Mouse (Mus musculus) forebrain, postnatal 0 days (tissue): Measurements from ENCODE around the gene Mrpl20. TPM values are rescaled to one million over a fixed set of nuclear protein-coding genes. Genes with fewer than 3 reads are reported as not detected.

Experiments
- ATAC-seq: fragments of 200-750 bp; cut with Nextera tagmentation; 2 replicates; pipeline ENCODE4 v1.8.0; 2017; ENCODE audit warnings: mild to moderate bottlenecking, moderate library complexity
- DNase-seq: peaks from one replicate; pipeline ENCODE4 v3.0.0-alpha.2; 2015
- H3K27ac ChIP-seq: fragments of 300-500 bp; sonication (generic); 2 replicates; pipeline ENCODE4 v1.5.1; 2014; ENCODE audit warnings: low read depth, mild to moderate bottlenecking, antibody characterized with exemption, low read length, moderate library complexity, mixed read lengths
- H3K27me3 ChIP-seq: fragments of 300-500 bp; sonication (generic); 2 replicates; pipeline ENCODE4 v1.6.1; 2014; ENCODE audit warnings: mild to moderate bottlenecking, low read length, mixed read lengths; ENCODE audit not compliant: insufficient read depth
- H3K36me3 ChIP-seq: fragments of 300-500 bp; sonication (generic); 2 replicates; pipeline ENCODE4 v1.6.1; 2014; ENCODE audit warnings: mild to moderate bottlenecking, moderate library complexity; ENCODE audit not compliant: insufficient read depth
- H3K4me1 ChIP-seq: fragments of 300-500 bp; sonication (generic); 2 replicates; pipeline ENCODE4 v1.6.1; 2014; ENCODE audit warnings: antibody characterized with exemption; ENCODE audit not compliant: insufficient read depth
- H3K4me2 ChIP-seq: fragments of 300-500 bp; sonication (generic); 2 replicates; pipeline ENCODE4 v1.6.1; 2014; ENCODE audit warnings: low read depth, mild to moderate bottlenecking, moderate library complexity
- H3K4me3 ChIP-seq: fragments of 300-500 bp; sonication (generic); 2 replicates; pipeline ENCODE4 v1.5.1; 2014; ENCODE audit warnings: low read depth, low read length, mixed read lengths
- H3K9ac ChIP-seq: fragments of 300-500 bp; sonication (generic); 2 replicates; pipeline ENCODE4 v1.6.1; 2014; ENCODE audit warnings: mild to moderate bottlenecking
- H3K9me3 ChIP-seq: fragments of 300-500 bp; sonication (generic); 2 replicates; pipeline ENCODE4 v1.6.1; 2016; ENCODE audit warnings: low read length
- CTCF ChIP-seq: sonication (generic); IDR thresholded peaks from 2 replicates; pipeline ENCODE4 v1.5.1; 2016; ENCODE audit warnings: antibody characterized with exemption, control low read depth, low read depth
- WGBS: fragments of 180-500 bp; shearing (Covaris S2); extraction: QIAGEN DNeasy Blood & Tissue Kit; methylation state at CpG from one replicate; pipeline ENCODE4 v1.1.7; 2014; 5-methylcytosine and 5-hydroxymethylcytosine counted together
- polyA plus RNA-seq: library from polyadenylated mRNA; unstranded; fragments of >200 nt; fragmentation: Nextera tagmentation; extraction: Ambion mirVana; gene quantifications from 2 replicates; pipeline ENCODE4 v1.2.1, GENCODE M21; 2015
- total RNA-seq: library from RNA; depleted of rRNA; stranded (reverse); fragments of >200 nt; gene quantifications from 2 replicates; pipeline ENCODE4 v1.2.3, GENCODE M21; 2014

Mrpl20 gene
- total and polyA plus RNA-seq, 2 experiments from 2014 or later, result 134 to 304 TPM

GRCm38 (mm10) chr4:155769496-155769879 lies 33.2 kb upstream of the Mrpl20 start:
- Histone ChIP-seq H3K4me3 (peak overlapping the region; percentile 50), H3K36me3 (no peaks in the 10 kb centered on the region), H3K9ac (peak overlapping the region; percentile 72), H3K9me3 (no peaks in the 10 kb centered on the region), H3K4me1 (peaks cover 7% of the 10 kb centered on the region; the same call in 1 of the 2 replicates), H3K4me2 (peak overlapping the region; percentile 90), H3K27me3 (no peaks in the 10 kb centered on the region), H3K27ac (no peak overlapping the region)
- DNase-seq (no peak), ATAC-seq (no peak)
- TF ChIP-seq CTCF, result no peak
- WGBS, result 57% methylated on average over 5 of the region's 5 CpGs

- Histone ChIP-seq H3K36me3 (no peaks in the 10 kb centered on the region), H3K27ac (peak overlapping the region; percentile 69; the same call in 1 of the 2 replicates), H3K27me3 (no peaks in the 10 kb centered on the region), H3K4me2 (peak overlapping the region; percentile 90), H3K9me3 (no peaks in the 10 kb centered on the region), H3K4me3 (peak overlapping the region; percentile 50), H3K4me1 (peaks cover 12% of the 10 kb centered on the region), H3K9ac (peak overlapping the region; percentile 72)
- ATAC-seq (peak; percentile 80), DNase-seq (peak; percentile 89)
- 2% methylated on average over 39 of the region's 39 CpGs for WGBS
- peak; percentile 100 for TF ChIP-seq CTCF
Observed at GRCm38 (mm10) chr4:155769880-155770512, 32.7 kb upstream of the Mrpl20 start.

- WGBS, result 40% methylated on average over 24 of the region's 24 CpGs
- peak overlapping the region; percentile 72 for H3K9ac ChIP-seq
- no peak for DNase-seq
- no peak overlapping the region for H3K27ac ChIP-seq
- TF ChIP-seq CTCF, result no peak
- peak overlapping the region; percentile 50 for H3K4me3 ChIP-seq
- peak overlapping the region; percentile 90 for H3K4me2 ChIP-seq
- no peaks in the 10 kb centered on the region for H3K27me3 ChIP-seq
- H3K9me3 ChIP-seq, result no peaks in the 10 kb centered on the region
- H3K4me1 ChIP-seq, result peaks cover 17% of the 10 kb centered on the region
- no peaks in the 10 kb centered on the region for H3K36me3 ChIP-seq
- ATAC-seq, result no peak
Observed at GRCm38 (mm10) chr4:155770626-155771025, 32.1 kb upstream of the Mrpl20 start.

GRCm38 (mm10) chr4:155771706-155772105 lies 31.0 kb upstream of the Mrpl20 start:
- WGBS, result 88% methylated on average over 2 of the region's 2 CpGs
- Histone ChIP-seq H3K9ac (no peak overlapping the region), H3K4me1 (peaks cover 17% of the 10 kb centered on the region), H3K9me3 (no peaks in the 10 kb centered on the region), H3K36me3 (no peaks in the 10 kb centered on the region), H3K4me2 (no peak overlapping the region), H3K4me3 (no peak overlapping the region), H3K27me3 (no peaks in the 10 kb centered on the region), H3K27ac (no peak overlapping the region)
- TF ChIP-seq CTCF, result no peak
- ATAC-seq (no peak), DNase-seq (no peak)

DNA sequence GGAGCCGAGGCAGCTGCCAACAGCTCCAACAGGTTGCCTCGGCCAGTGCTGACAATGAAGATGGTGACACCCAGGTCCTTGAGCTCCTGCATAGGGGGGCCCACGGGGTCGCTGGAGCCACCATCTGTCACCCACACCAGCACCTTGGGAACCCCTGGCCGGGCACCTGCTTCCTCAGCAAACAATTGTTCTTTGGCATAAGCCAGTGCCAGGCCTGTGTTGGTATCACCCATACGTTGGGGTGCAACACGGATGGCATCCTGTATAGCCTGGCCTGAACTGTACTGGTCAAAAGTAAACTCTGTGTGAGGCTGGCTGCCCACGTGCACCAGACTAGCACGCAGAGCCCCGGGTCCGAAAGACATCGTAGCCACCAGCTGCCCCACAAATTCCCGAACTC lies 29.9 kb upstream of the Mrpl20 start:
- H3K9ac ChIP-seq, result no peak overlapping the region

DNA sequence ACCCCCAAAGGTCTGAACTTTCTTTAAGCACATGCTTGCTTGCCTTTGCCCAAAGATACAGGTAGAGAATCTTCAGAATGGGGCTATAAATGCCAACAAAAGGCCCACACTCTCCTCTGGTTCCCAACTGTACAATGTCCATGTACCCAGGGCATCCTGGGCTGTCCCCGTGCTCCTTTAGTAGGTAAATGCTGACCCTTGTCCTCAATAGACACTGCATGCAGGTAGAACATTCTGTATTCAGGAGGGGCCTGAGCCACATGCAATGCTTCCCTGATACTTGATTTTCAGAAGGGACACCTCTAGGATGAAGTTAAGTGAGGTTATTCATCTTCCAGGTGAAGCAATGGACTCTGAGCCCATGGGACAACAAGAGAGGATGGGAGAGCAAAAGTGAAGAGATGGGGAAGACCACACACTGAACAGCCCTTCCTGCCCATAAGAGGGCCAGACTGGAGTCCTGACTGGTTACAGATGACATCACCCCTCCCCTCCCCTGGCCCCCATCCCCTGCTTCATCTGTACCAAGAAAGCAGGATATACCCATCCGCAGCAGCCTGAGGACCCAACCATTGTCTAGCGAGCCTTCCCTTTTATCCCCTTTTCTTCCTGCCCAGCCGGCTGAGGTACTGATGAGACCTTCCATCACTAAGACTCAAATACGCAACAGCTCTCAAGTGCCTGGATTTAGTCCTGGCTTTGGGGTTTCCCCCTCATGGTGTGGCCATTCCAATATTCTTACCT lies 29.2 kb upstream of the Mrpl20 start:
- TF ChIP-seq CTCF, result no peak
- no peaks in the 10 kb centered on the region for H3K9me3 ChIP-seq
- H3K4me3 ChIP-seq, result peak overlapping the region; percentile 43
- WGBS, result 35% methylated on average over 5 of the region's 5 CpGs
- H3K4me2 ChIP-seq, result peak overlapping the region; percentile 87
- DNase-seq, result no peak
- no peak overlapping the region; the same call in 1 of the 2 replicates for H3K27ac ChIP-seq
- H3K4me1 ChIP-seq, result peaks cover 17% of the 10 kb centered on the region
- H3K36me3 ChIP-seq, result no peaks in the 10 kb centered on the region
- no peak for ATAC-seq
- H3K27me3 ChIP-seq, result no peaks in the 10 kb centered on the region
- peak overlapping the region; percentile 51; the same call in 1 of the 2 replicates for H3K9ac ChIP-seq

More for the DNA sequence above, 29.9 kb upstream of the Mrpl20 start:
- no peak overlapping the region for H3K27ac ChIP-seq
- ATAC-seq (no peak), DNase-seq (no peak)
- H3K9me3 ChIP-seq, result no peaks in the 10 kb centered on the region
- peaks cover 17% of the 10 kb centered on the region for H3K4me1 ChIP-seq
- no peak overlapping the region for H3K4me3 ChIP-seq
- 85% methylated on average over 13 of the region's 13 CpGs for WGBS
- no peaks in the 10 kb centered on the region for H3K36me3 ChIP-seq
- no peak for TF ChIP-seq CTCF
- no peaks in the 10 kb centered on the region for H3K27me3 ChIP-seq
- H3K4me2 ChIP-seq, result peak overlapping the region; percentile 87; the same call in 1 of the 2 replicates

DNA sequence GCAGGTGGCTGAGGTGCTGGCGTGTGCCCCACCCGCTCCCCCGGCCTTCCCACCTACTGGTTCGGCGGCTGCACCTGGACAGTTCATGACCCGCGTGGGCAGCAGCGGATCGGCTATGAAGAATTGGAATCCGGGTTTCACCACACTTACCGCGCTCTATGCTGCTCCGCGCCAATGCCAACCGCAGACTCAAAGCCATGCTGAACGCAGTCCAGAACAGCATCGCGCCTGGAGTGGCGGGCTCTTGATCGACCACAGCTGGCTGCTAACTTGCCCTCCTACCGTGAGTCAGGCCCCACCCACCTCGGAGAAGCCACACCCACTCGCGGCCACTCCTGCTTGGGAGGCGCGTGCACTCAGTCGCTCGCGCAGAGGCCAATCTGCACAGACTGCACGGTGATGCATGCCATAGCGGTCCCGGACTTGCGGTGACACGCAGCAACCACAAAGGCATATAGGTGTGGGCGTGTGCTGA lies 28.4 kb upstream of the Mrpl20 start, which contains the start of gene Vwa1:
Vwa1 (minus strand) TSS at position 419 of the 475 bp plus-strand sequence.
- peaks cover 17% of the 10 kb centered on the region for H3K4me1 ChIP-seq
- ATAC-seq, result peak; percentile 85
- H3K9me3 ChIP-seq, result no peaks in the 10 kb centered on the region
- H3K9ac ChIP-seq, result peak within 1 kb of the TSS; percentile 51
- no peaks in the 10 kb centered on the region for H3K36me3 ChIP-seq
- 4% methylated on average over 34 of the region's 35 CpGs for WGBS
- no peak for TF ChIP-seq CTCF
- no peaks in the 10 kb centered on the region for H3K27me3 ChIP-seq
- H3K4me3 ChIP-seq, result peak within 1 kb of the TSS; percentile 43
- peak within 1 kb of the TSS; percentile 87 for H3K4me2 ChIP-seq
- peak; percentile 87 for DNase-seq
- H3K27ac ChIP-seq, result peak within 1 kb of the TSS; percentile 64
